Mouse (Mus musculus): Measurements from ENCODE around the gene Tex26. TPM values are rescaled to one million over a fixed set of nuclear protein-coding genes. Genes with fewer than 3 reads are reported as not detected.

Tex26 gene
- total RNA-seq, 1 experiment, result 0.71 TPM

GRCm38 (mm10) chr5:149414369-149415167 is 24.9 kb upstream of the Tex26 start:
- Histone ChIP-seq H3K9me3 (ENCODE audit: control insufficient read depth, insufficient read depth, low read depth, low read length) (no peaks in the 10 kb centered on the region), H3K36me3 (ENCODE audit: control insufficient read depth, insufficient read depth, low read length, poor library complexity, severe bottlenecking) (no peaks in the 10 kb centered on the region), H3K4me3 (ENCODE audit: insufficient read depth in 1 of 2, low read depth in 1 of 2, low read length in 2 of 2, poor library complexity in 1 of 2, severe bottlenecking in 1 of 2) (no peak overlapping the region), H3K4me1 (ENCODE audit: control insufficient read depth in 2 of 2, insufficient read depth in 2 of 2, low read length in 2 of 2, poor library complexity in 1 of 2) (peaks cover 0 to 2% of the 10 kb centered on the region in 2 experiments; a peak in 1 of 4 replicates), H3K27ac (ENCODE audit: insufficient read depth, low read depth, low read length, poor library complexity, severe bottlenecking) (no peak overlapping the region), H3K9ac (ENCODE audit: insufficient read depth, low read depth, low read length, poor library complexity, severe bottlenecking) (no peak overlapping the region)
- in situ Hi-C loops (cut with MboI; ENCODE audit: low sequenced_read_pairs in 2 of 2, unreplicated experiment in 2 of 2), result no loop called here
- TF ChIP-seq ZC3H11A (IDR thresholded peaks at IDR 0.05; ENCODE audit: borderline replicate concordance, low read depth, low read length), result no peak
- TF ChIP-seq MAFK (IDR thresholded peaks at IDR 0.05; ENCODE audit: insufficient read depth, low read depth, low read length), result no peak
- no peak for TF ChIP-seq ZNF384 (IDR thresholded peaks at IDR 0.05; ENCODE audit: low read depth, low read length)
- TF ChIP-seq HCFC1 (IDR thresholded peaks at IDR 0.05; ENCODE audit: borderline replicate concordance, insufficient read depth, low read length), result no peak
- no peak for TF ChIP-seq CHD2 (IDR thresholded peaks at IDR 0.05; ENCODE audit: low read depth, low read length)
- DNase-seq (ENCODE audit: low read depth, low spot score), result no peak

- TF ChIP-seq HCFC1 (IDR thresholded peaks at IDR 0.05; ENCODE audit: borderline replicate concordance, insufficient read depth, low read length) (no peak), ZNF384 (IDR thresholded peaks at IDR 0.05; ENCODE audit: low read depth, low read length) (no peak), MAFK (IDR thresholded peaks at IDR 0.05; ENCODE audit: insufficient read depth, low read depth, low read length) (no peak), ZC3H11A (IDR thresholded peaks at IDR 0.05; ENCODE audit: borderline replicate concordance, low read depth, low read length) (no peak), CHD2 (IDR thresholded peaks at IDR 0.05; ENCODE audit: low read depth, low read length) (no peak)
- DNase-seq (ENCODE audit: low read depth, low spot score), result no peak
- no peaks in the 10 kb centered on the region for H3K9me3 ChIP-seq (ENCODE audit: control insufficient read depth, insufficient read depth, low read depth, low read length)
- in situ Hi-C loops (cut with MboI; ENCODE audit: low sequenced_read_pairs in 2 of 2, unreplicated experiment in 2 of 2), result no loop called here
- H3K4me1 ChIP-seq (ENCODE audit: control insufficient read depth in 2 of 2, insufficient read depth in 2 of 2, low read length in 2 of 2, poor library complexity in 1 of 2), result no peaks in the 10 kb centered on the region
- H3K27ac ChIP-seq (ENCODE audit: insufficient read depth, low read depth, low read length, poor library complexity, severe bottlenecking), result no peak overlapping the region
- H3K36me3 ChIP-seq (ENCODE audit: control insufficient read depth, insufficient read depth, low read length, poor library complexity, severe bottlenecking), result no peaks in the 10 kb centered on the region
- no peak overlapping the region for H3K9ac ChIP-seq (ENCODE audit: insufficient read depth, low read depth, low read length, poor library complexity, severe bottlenecking)
- H3K4me3 ChIP-seq (ENCODE audit: insufficient read depth in 1 of 2, low read depth in 1 of 2, low read length in 2 of 2, poor library complexity in 1 of 2, severe bottlenecking in 1 of 2), result no peak overlapping the region
These were observed 22.1 kb upstream of the Tex26 start for GRCm38 (mm10) chr5:149417381-149417780.

- Histone ChIP-seq H3K27ac (ENCODE audit: insufficient read depth, low read depth, low read length, poor library complexity, severe bottlenecking) (no peak overlapping the region), H3K9ac (ENCODE audit: insufficient read depth, low read depth, low read length, poor library complexity, severe bottlenecking) (no peak overlapping the region), H3K4me1 (ENCODE audit: control insufficient read depth in 2 of 2, insufficient read depth in 2 of 2, low read length in 2 of 2, poor library complexity in 1 of 2) (peaks cover 3 to 9% of the 10 kb centered on the region in 2 experiments; a peak in 2 of 4 replicates), H3K4me3 (ENCODE audit: insufficient read depth in 1 of 2, low read depth in 1 of 2, low read length in 2 of 2, poor library complexity in 1 of 2, severe bottlenecking in 1 of 2) (no peak overlapping the region), H3K9me3 (ENCODE audit: control insufficient read depth, insufficient read depth, low read depth, low read length) (no peaks in the 10 kb centered on the region), H3K36me3 (ENCODE audit: control insufficient read depth, insufficient read depth, low read length, poor library complexity, severe bottlenecking) (no peaks in the 10 kb centered on the region)
- TF ChIP-seq CHD2 (IDR thresholded peaks at IDR 0.05; ENCODE audit: low read depth, low read length) (no peak), HCFC1 (IDR thresholded peaks at IDR 0.05; ENCODE audit: borderline replicate concordance, insufficient read depth, low read length) (no peak), ZNF384 (IDR thresholded peaks at IDR 0.05; ENCODE audit: low read depth, low read length) (no peak), MAFK (IDR thresholded peaks at IDR 0.05; ENCODE audit: insufficient read depth, low read depth, low read length) (no peak), ZC3H11A (IDR thresholded peaks at IDR 0.05; ENCODE audit: borderline replicate concordance, low read depth, low read length) (no peak)
- no peak for DNase-seq (ENCODE audit: low read depth, low spot score)
- in situ Hi-C loops (cut with MboI; ENCODE audit: low sequenced_read_pairs in 2 of 2, unreplicated experiment in 2 of 2), result no loop called here
These were observed 12.9 kb upstream of the Tex26 start for GRCm38 (mm10) chr5:149426525-149426924.

GRCm38 (mm10) chr5:149427277-149428060 is 12.0 kb upstream of the Tex26 start:
- TF ChIP-seq MAFK (IDR thresholded peaks at IDR 0.05; ENCODE audit: insufficient read depth, low read depth, low read length), result no peak
- TF ChIP-seq CHD2 (IDR thresholded peaks at IDR 0.05; ENCODE audit: low read depth, low read length), result no peak
- no peak for TF ChIP-seq ZC3H11A (IDR thresholded peaks at IDR 0.05; ENCODE audit: borderline replicate concordance, low read depth, low read length)
- TF ChIP-seq HCFC1 (IDR thresholded peaks at IDR 0.05; ENCODE audit: borderline replicate concordance, insufficient read depth, low read length), result no peak
- TF ChIP-seq ZNF384 (IDR thresholded peaks at IDR 0.05; ENCODE audit: low read depth, low read length), result no peak
- Histone ChIP-seq H3K9ac (ENCODE audit: insufficient read depth, low read depth, low read length, poor library complexity, severe bottlenecking) (no peak overlapping the region), H3K9me3 (ENCODE audit: control insufficient read depth, insufficient read depth, low read depth, low read length) (no peaks in the 10 kb centered on the region), H3K36me3 (ENCODE audit: control insufficient read depth, insufficient read depth, low read length, poor library complexity, severe bottlenecking) (no peaks in the 10 kb centered on the region), H3K4me1 (ENCODE audit: control insufficient read depth in 2 of 2, insufficient read depth in 2 of 2, low read length in 2 of 2, poor library complexity in 1 of 2) (peaks cover 3 to 9% of the 10 kb centered on the region in 2 experiments; a peak in 2 of 4 replicates), H3K27ac (ENCODE audit: insufficient read depth, low read depth, low read length, poor library complexity, severe bottlenecking) (no peak overlapping the region), H3K4me3 (ENCODE audit: insufficient read depth in 1 of 2, low read depth in 1 of 2, low read length in 2 of 2, poor library complexity in 1 of 2, severe bottlenecking in 1 of 2) (no peak overlapping the region)
- DNase-seq (ENCODE audit: low read depth, low spot score), result no peak
- in situ Hi-C loops (cut with MboI; ENCODE audit: low sequenced_read_pairs in 2 of 2, unreplicated experiment in 2 of 2), result no loop called here
